Mouse (Mus musculus): ENCODE results near the gene Parpbp.

Parpbp gene

DNA sequence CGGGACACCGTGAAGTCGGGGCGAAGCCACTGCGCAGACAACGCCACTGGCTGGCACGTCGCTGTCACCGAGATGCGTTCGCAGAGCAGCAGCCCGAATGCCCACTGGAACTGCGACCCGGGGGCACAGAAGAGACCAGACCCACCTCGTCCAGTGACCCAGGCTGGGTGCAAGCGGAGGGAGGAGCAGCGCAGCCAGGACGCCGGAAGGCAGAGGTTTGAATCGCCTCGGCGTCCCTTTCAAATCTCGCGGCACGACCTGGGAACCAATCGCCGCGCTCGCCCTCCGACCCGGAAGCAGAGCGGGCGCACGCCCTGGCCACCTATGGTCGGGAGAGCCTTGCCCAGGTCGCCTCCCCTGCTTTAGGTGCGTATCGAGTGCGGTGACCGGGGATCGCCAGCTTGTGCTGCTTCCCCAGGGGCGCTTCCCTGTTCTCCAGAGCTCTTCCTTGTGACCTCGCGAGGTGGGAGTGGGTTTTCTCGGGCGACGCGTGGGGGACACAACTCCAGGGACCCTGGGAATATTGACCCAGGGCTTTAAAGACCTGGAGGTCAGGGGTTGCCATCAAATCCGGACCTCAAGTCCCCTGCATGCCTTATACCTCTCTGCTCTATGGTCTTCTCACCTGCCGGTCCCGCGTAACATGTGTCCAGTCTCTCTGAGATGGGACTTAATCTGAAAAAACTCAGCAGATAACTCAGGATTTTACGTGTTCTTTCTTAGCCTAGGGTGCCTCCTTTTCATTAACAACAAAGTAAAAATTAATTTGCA lies at the start of gene Parpbp, which contains the start of gene Nup37:
Parpbp (minus strand) TSS at position 235 of the 771 bp plus-strand sequence.
Nup37 (plus strand) TSS at position 286 of the 771 bp plus-strand sequence.
- peak; percentile 79 to 87 for DNase-seq

DNA sequence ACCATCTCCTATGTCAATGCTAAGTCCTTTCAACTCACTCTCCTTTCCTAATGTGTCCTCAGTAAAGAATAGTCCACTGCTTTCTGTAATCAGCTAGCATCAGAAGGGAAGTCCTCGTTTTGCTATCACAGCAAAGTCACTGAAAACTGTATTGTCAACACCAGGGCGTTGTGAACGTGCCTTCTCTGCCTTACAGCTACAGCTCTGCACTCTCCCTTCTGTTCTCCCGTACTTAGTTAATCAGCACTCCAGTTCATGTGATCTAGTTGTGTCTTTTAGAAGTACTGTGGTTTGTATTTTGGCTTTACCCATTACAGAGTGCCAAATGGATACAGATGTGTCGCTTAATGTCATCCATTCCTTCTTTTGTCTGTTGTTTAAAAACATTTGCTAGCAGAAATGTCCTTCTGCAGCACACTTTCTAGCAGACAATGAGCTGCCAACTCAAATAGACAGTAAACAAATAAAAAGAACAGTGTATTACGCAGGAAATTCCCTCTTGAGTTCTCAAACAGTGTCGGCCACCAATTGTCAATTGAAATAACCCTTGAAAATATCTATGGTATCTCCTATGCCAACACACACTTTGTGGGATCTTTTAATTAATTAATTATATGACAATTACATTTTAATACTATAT lies 20.8 kb upstream of the Parpbp start:
- no peak for DNase-seq

DNA sequence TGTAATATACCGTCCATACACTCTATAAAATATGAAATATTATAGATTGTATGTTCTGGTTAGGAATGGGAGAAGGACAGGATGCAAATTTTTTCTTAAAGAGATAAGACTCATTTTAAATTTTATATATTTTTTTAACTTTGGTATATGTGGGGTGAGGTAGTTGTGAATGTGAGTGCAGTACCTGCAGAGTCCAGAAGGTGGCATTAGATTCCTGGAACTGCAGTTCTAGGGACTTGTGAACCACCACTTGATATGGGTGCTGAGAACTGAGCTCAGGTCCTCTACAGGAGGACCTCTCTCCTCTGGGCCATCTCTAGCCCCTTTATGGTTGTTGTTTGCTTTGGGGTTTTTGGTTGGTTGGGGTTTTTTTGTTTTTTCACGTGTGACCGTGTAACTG lies 19.4 kb upstream of the Parpbp start:
- no peak for DNase-seq

DNA sequence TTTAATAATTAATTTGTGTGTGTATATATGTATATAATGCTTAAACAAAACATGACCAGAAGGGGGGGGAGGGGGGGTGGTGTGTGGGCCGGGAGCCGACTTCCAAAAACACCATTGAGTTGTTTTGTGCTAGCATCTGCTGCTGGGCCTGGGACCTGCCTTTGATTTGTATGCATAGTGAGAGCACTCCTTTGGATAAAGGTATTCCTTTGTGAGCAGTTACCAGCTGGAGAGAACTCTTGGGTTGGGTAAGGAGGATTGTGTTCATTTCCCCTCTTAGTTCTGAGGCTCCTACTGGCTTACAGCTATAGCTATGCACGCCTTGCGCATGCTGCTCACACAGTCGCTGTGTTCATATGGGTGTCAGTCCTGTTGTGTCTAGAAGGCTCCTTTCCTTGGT lies 15.9 kb upstream of the Parpbp start:
- no peak for DNase-seq

DNA sequence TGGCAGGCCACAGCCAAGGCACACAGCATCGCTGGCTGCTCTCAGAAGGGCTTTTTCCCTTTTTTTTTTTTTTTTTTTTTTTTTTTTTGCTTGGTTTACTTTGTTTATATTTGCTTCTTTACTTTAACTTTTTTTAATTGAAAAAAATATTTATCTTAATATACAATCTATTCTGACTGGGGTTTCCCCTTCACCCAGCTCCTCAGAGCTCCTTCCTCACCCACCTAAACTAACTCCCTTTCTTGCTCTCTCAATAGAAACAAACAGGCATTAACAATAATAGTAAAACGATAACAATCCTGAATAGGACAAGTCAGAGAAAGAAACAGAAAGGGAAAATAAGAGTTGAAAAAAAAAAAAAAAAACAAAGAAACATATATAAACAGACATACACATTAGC lies 15.4 kb upstream of the Parpbp start:
- no peak for DNase-seq

DNA sequence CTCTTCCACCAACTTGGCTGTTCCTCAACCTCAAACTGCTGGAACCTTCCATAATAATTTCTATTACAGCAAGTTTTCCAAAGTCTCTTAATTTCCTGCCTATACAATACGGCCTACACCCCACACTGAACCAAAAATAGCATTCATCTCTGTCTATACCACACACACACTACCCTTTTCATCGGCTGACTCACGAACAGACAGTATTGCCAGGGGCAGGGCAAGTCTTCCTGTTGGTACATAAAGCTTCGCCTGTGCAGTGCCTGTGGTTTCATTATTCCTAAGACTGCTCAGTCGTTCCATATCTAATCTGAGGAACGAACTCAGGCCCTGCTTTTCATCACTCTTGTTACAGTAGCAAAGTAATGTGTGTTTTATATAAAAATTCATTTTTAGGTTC lies 4.9 kb upstream of the Parpbp start:
- DNase-seq: no peak

DNA sequence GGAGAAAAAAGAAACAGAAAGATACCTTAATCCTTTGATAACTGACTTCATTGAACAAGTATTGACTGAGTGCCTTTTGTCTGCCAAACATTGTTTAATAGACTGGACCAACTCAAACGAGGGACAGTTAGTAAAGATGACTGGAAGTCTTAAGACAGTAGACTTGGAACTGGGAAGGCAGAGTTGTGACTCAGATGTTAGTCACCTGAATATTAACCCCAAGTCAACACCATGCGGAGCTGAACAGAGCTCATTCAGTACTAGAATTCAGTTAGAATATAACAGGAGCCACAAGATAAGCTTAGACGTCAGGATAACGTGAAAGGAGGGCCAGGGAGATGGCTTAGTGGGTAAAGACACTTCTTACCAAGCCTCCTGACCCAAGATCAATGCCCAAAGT lies 3.6 kb upstream of the Parpbp start:
- DNase-seq: no peak

DNA sequence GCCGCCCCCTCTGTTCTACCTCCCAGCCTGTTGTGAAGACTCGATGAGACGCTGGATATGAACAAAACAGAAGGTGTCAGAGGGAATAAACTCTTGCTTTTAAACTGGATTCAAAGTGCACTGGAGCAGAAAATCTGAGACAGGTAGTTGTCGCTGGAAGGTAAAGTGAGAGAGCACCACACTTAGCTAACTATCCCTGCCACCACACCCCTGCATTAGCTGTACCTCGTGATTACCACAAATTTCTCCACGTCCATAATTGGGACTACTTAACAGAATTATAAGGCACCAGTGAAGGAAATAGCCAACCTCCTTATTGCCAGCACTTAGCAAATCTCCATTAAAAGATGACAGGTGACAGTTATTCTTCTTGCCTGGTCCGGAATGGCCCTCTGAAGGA lies 554 bp downstream of the Parpbp start:
- no peak for DNase-seq

DNA sequence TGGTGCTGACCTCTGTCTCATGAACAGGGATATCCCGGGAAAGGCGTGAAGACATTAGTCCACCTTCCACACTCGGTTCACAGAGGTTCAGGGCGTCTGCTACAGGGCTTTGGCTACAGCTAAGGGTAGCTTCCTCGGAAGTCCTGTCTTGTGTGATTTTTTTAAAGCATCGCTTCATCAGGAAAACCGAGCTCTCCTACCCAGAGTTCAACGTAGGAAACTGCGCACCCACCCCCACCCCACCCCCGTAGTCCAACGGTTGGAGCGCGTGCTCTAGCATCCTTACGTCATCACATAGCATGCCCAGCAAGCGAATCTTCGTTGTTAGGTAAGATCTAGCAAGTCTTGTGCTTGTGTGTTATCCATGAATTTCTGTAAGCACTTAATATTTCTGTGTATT lies 11.1 kb downstream of the Parpbp start:
- no peak for DNase-seq

DNA sequence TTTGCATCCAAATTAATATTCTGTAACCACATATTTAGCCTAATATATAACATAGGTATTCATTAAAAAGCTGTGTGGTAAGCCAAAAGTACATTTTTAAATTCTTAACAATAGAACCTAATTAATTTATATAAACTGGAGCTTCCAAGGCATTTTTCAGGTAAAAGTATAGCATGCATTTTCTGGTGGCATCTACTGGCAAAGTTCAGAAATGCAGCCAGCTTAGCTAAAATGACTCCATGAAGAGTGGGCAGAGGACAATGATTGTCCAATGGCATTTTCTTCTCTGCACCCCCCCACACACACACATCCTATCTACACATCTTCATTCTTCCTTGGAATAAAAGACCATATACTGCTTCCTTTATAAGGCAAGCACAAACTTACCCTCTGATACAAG lies 27.0 kb downstream of the Parpbp start:
- DNase-seq: no peak

DNA sequence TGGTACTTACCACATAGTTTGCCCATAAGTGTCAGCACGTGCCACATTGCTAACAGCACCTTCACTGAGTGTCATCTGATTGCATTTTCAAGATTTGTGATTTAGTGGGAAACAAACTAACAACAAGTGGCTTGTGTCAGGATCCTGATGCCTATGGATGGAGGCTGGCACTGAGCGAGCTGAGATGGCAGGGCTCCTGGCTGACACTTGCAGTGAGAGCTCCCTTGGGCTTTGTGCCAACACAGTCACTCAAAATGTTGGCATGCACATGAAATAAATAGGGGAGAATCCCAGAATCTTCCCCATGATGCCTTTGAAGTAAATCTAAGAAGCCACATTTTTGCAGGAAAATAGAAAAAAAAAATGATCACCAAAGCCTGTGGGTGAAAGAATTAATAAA lies 33.5 kb downstream of the Parpbp start:
- DNase-seq: no peak

DNA sequence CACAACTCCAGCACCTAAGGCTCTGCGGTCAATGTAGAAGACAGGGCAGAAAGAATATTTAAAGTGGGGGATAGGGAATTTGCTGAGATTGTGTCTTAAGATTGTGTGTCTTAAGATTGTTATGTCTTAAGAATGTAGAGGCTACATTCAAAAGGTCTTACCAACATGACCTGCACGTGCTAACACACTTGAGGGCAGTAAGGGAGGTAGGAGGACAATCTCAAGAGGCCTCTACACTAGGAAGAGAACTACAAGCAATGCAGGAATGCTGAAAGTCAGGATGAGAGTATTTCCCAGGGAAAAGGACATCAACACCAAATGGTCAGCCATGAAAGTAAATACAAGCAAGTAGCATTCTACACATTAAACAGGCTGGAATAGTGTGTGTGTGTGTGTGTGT lies 40.6 kb downstream of the Parpbp start:
- DNase-seq: no peak

DNA sequence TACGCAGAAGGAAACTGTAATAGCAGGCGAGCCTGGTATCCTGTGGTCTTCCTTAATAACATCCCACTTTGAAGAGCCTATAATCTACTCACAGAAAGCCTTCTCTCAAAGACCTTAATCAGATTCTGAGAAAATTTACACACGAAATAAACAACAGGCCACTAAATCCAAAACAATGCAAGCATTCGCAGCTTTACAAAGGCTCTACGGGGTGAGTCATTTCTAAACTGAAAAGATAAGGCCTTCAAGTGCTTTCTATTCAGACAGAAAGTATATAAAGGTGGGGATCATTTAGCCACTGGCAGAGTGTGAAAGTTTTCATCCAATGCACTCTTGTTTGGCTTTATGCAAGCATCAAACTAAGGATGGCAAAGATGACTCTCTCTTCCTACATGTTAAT lies 56.0 kb downstream of the Parpbp start, which contains the start of gene Pmch:
Pmch (plus strand) TSS at position 301 of the 400 bp plus-strand sequence.
- no peak for DNase-seq

DNA sequence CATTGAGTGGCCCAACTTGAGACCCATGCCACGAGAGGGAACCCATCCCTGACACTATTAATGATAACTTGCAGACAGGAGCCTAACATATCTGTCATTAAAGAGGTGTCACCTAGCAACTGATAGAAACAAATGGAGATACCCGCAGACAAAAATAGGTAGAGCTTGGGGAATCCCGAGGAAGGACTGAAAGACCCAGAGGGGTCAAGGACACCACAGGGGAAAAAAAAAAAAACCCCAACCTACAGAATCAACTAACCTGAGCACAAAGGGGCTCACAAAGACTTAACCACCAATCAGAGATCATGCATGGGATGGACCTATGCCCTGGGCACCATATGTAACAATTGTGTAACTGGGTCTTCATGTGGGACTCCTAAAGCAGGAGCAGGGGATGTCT lies 79.4 kb downstream of the Parpbp start:
- no peak for DNase-seq

DNA sequence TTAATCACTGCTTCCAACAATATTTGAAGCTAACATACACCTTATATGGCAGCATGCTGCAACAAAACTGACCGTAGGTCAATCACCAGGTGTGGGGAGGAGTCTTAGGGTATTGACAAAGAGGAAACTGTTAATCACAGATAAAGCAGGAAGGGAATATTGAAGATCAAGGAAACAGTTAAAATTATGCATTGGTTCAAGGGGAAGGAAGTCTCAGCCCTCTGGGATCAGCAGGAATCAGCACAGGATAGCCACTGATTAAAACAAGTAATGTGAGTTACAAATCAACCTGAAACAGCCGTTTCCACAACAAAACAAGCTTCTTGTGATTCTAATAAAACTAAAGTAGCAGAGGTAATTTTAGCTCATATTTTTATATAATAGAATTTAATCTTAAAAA lies 81.9 kb downstream of the Parpbp start:
- DNase-seq: peak in 1 of 2 experiments; percentile 11

DNA sequence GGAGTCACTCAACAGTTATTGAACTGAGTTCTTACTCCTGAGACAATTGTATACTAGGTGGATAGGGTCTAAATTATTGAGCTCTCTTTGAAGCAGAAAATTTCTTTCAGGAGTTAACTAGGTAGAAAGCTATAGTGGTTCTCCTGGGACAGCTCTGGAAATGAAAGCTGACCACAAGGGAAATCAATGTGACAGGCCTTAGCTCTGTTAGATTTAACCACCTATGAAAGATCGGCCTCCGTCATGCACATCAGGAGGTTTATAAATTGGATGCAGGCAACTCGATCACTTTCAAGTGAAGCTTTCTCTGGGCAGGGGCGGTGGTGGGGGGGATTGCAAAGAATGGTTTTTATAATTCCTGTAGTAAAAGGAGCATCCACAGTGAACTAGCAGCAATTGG lies 83.3 kb downstream of the Parpbp start:
- no peak for DNase-seq

DNA sequence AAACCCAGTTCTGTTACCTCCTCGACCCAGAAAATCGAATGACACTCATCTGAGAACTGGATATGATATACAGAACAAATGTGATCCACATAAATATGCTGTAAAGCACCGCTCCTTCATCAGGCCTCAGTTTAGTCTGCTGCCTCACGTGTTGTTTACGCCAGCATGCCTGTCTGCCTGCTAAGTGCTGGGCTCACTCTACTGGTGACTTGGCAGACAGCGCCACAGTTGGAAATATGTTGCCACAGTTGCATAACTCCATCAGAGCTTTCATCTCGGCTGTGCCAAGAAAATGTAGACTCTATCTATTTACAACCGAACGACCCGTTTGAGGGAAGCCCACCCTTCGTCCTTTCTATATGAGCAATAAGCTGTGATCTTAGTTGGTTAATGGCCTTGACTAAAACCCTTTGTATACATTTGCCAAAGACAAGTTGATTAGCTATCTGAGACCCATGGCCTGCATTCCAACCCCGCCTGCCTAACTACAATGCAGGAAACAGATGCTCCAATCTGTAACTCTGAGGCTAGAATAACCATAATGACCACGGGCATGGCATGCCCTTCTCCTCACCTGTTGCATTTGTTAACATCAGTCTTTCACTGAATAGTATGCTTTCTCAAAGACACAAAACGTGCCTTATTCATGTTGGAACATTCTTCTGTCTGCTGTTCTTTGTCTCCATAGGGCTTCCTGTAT lies 89.6 kb downstream of the Parpbp start:
- no peak for DNase-seq

DNA sequence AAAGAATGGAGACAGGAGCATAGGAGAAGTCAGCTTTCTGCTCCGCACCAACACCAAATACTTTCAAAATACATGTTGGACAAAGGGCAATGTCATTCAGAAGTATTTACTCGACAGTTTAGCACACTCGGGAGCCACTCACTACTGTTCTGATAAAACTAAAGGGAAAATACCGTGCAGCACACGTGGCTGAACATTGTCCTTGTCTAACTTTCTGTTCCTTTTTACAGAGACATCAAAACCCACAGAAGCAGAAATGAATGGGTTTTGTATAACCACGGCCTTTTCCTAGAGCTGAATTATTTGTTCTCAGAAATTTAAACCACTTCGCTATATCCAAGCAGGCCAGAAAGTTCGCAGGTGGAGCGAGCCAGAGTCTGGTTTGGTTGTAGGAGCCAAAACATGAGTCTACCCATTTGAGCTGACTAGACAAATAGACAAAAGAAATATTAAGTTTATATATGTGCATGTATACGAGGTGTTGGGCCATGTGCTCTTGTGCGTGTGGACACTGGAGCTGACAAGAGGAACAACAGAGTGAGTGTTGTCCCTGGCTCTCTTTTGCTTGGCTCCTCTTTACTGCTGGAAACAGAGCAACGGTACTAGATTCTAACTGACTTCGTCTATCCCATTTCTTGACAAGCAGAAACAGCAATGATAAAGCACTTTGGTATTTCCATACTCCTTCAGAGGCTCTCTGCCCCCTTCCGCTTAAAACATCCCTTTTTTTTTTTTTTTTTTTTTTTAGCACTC lies 92.3 kb downstream of the Parpbp start:
- no peak for DNase-seq

DNA sequence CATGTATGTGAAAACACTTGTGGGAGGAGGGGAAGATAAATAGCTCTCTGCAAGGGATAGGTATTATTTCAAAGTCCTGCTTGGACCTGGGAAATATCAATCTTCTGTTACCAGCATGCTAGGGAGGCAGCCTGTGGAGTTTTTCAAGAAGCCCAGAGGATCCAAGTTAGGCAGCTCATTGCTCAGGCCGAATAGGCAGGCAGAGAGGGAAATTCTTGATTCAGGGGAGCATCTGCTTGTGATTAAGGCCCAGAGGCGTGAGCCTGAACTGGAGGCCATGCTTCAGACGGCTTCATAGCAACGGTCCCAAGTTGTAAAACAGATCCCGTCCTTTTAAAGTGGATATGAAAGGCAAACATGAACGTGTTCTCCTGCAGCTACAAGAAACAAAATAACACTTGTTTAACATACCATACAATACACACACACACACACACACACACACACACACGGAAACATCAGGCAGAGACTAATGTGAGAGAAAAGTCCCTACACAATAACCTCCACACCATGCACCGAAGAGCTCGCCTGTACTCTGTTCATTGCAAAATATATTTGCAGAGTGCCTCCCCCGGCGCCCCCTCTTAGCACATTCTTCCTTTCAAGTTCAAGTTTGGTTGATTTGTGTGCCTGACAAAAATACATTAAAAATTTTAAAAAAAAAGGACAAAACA lies 100.5 kb downstream of the Parpbp start:
- DNase-seq: no peak

DNA sequence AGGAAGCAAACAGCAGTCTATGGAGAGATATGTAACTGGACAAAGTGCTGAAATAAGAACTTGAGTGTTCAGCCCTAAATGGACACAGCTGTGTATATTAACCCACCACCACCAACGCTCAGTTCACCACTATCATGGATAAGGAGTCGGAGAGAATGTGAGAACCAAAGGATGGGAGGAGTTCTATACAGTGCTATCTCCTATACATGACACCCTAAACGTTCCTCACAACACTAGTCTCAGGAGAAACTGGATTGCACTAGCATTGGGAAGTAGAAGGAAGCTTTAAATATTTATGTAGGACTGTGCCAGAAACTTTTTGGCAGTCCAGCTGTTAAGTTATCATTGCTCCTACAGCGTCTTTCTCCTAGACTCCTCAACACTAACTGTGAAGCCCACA lies 102.4 kb downstream of the Parpbp start:
- no peak for DNase-seq

All from kidney, adult 8-10 months (tissue).